Mouse (Mus musculus) B cell, adult 67 days (primary cell): ENCODE data around the gene Fam198a. TPM values are rescaled to one million over a fixed set of nuclear protein-coding genes. Genes with fewer than 3 reads are reported as not detected.

Experiments
- total RNA-seq, 2 experiments: library from RNA; stranded (reverse); gene quantifications; 4 replicates each; pipeline ENCODE4 v1.2.4; 2023

The Fam198a gene
- total RNA-seq = 1 to 10 TPM in 1 of 2 experiments, under 1 TPM in 1; 0.93 to 1.3 TPM

GRCm38 (mm10) chr9:121950418-121951113 is at the start of gene Fam198a:
Fam198a (plus strand) TSS chr9:121950988.

GRCm38 (mm10) chr9:121916102-121916501 is 34.7 kb upstream of the Fam198a start, which contains the start of gene Cyp8b1:
Cyp8b1 (minus strand) TSS chr9:121916305.

GRCm38 (mm10) chr9:121997010-121997409 is 46.2 kb downstream of the Fam198a start, which contains the start of gene Pomgnt2:
Pomgnt2 (minus strand) TSS chr9:121997110.

Other genes with a start within 250 kb of the Fam198a start
- gene Sec22c, start 245.5 kb upstream of the Fam198a start, total RNA-seq = 10 to 100 TPM; 23.5 to 25.5 TPM
- gene Ss18l2, start 240.7 kb upstream of the Fam198a start, total RNA-seq = 10 to 100 TPM; 18.4 to 25.7 TPM
- 100 to 1,000 TPM; 252 to 254 TPM for gene Nktr, start 231.8 kb upstream of the Fam198a start, total RNA-seq
- under 1 TPM in 1 of 2 experiments, not detected in 1; 0.86 TPM for gene Zfp651, start 191.7 kb upstream of the Fam198a start, total RNA-seq
- gene Klhl40, start 173.4 kb upstream of the Fam198a start, total RNA-seq = not detected
- not detected for gene Hhatl, start 158.5 kb upstream of the Fam198a start, total RNA-seq
- not detected for gene Ccdc13, start 111.5 kb upstream of the Fam198a start, total RNA-seq
- gene Higd1a, start 92.6 kb upstream of the Fam198a start, total RNA-seq = 10 to 100 TPM; 31.2 to 36.9 TPM
- gene Ackr2, start 52.6 kb upstream of the Fam198a start, total RNA-seq = 10 to 100 TPM; 22.2 to 23.1 TPM
- gene Cyp8b1, start 34.7 kb upstream of the Fam198a start, total RNA-seq = not detected
- gene Pomgnt2, start 46.1 kb downstream of the Fam198a start, total RNA-seq = not detected
- gene Snrk, start 166.3 kb downstream of the Fam198a start, total RNA-seq = 10 to 100 TPM; 67.1 to 71.6 TPM